Mouse (Mus musculus) embryo, embryonic 11 days (tissue): ENCODE results near the gene Sh3bp4.

Source experiments
- DNase-seq: peaks from one replicate; pipeline ENCODE4 v3.0.0-alpha.2; 2015

Sh3bp4 gene

DNA sequence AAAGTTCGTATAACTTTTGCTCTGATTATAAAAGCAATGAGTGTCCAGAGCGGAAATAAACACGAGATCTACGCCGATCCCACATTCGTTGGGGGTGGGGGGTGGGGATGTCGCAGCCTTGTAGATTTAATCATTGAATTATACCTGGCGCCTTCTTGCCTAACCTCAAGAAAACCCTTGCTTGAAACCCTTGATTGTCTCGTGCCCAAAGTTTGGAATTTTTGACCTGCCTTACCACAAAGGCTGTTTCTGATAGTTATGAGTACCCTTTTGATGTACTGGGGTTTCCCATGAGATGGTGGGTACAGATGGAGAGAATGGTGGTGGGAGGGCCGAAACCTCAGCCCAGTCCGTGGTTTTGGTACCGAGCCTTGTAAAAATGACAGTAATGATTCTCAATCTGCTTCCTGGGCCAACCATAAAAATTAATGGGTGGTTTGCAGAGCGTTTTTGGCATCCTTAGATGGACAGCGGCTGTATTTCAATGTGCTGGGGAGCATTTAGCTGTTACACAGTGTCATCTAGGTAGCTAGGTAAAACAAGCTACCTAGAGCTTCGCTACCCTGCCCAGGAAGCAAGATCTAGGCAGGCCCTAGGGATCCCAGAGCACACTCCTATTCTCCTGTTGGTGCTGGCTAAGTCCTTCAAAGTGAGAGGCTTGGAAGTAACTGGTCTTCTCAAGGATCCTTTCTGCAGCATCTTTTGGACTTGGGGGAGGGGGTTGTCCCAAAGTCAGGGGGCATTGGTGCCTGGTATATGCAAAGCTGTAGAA lies 1.3 kb downstream of the Sh3bp4 start:
- DNase-seq, result no peak

DNA sequence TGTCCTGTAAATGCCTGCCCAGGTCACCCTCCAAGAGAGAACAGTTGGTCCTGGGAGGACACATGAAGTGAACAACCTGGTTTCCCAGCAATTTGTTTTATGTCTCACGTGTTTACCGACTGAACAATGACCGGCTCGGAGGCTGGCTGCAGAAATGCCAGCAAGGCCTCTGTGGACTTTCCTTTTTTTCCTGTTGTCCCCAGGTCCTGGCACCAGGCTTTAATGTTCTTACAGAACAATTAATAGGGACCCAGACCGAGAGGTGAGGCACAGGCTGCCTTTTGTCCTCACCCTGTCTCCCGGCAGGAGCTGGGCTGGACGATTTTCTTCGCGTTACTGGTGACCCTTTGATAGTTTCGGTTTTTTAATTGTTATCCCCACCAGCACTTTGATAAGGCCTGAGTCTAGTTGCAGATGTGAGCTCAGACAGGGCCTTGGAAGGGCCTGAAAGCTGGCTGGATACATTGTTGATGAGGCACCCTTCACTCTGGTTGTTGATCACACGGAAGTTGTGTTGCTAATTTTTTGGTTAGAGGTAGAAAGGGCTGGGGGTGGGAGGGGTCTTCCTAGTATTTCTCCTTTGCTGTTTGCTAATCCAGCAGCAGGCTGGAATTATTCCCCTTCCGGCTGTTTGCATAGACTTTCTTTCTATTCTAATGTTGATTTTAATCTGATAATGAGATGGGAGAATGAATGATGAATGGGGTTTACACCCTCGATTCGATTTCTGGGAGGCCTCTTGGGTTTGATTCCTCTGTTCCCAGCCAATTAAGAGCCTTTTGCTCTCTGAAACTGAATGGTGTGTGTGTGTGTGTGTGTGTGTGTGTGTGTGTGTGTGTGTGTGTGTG lies 2.2 kb downstream of the Sh3bp4 start:
- DNase-seq, result no peak

DNA sequence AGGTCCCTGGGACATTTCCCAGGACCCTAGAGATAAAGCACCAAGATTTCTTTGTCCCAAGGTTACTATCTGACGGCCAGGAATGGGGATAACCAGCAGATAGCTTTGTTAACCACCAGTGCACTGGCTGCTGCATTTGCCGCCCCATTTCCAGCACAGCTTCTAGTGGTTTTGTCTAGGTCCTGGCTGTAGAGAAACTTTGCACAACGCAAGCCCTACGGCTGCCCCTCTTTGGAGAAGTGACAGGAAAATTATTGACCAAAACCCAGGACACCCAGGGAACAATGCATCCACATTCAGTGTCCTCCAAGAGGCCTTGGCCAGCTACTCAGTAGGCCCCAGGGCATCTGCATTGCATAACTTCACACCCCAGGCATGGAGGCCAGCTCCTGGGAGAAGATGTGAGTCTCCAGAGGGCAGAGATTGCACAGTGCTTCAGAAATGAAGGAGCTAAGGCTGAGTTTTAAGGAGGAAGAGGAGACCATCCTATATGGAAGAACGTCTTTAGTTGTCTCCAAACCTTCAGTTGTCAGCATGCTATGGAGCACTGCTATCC lies 3.2 kb downstream of the Sh3bp4 start:
- DNase-seq, result no peak

DNA sequence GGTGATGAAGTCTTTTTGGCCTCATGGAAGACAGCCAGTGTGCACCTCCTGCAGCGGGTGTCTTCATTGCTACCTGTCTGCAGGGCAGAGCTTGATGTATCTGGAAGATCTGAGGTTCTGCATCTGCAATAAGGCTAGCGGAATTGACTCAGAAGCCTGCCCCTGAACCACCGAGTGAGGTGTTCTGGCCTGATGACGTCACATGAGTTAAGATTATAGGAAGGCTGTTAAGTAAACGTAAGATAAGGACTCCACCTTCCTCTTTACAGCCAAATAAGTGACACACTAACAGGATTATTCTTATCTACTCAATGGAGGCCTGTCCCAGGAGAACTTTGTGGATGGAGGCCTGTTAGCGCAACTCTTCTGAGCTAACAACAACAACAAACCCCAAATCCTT lies 4.5 kb downstream of the Sh3bp4 start:
- no peak for DNase-seq

DNA sequence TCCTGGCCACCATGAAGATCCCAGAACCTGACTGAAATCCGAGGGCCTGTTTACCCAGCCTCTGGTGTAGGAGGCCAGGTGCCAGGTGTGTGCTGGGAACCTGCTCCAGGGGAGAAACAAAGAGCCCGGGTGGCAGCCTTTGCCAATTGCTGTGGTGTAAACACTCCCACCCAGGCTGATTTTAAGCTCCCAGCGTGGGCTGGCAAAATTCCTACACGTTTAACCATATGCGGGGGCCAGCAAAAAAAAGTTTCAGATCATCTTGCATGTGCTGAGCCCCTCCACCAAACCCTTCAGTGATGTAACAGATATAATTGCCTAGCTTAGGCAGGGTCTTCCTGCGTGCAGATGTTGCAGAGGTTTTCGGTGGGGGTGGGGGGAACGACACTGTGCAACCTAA lies 4.9 kb downstream of the Sh3bp4 start:
- DNase-seq, result no peak

DNA sequence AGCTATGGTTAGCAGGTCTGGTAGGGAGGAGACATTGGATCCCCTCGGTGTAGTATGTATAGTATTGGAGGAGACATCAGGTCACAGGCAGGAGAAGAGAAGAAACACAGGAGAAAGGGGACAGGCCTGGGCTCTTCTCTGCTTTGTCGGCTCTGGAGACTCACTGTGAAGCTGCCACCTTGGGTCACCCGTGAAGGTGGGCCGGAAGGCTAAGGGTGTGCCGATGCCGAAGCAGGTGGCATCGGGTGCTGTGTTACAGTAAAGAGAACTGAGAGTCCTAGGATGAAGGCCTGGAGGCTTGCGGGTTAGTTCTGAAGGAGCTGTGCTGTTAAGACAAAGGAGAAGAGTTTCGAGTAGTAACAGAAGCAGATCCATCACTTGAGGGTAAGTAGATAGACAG lies 6.6 kb downstream of the Sh3bp4 start:
- DNase-seq, result no peak

DNA sequence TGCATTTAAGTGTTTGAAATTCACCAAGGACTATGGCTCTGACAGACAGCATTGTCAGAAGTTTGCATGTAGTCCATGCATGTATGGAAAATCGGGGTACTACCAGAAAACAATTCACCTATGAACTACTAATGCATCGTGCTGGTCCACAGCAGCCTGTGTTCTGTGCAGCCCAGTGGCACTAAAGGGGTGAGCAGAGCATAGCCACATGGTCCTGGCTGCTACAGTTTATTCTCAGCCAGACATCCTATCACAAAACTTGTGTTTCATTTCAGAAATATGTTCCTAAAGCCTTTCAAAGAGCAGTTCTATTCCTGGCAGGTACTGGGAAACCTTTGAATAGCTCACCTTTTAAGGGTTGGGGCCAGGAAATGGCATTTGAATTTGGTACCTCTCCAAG lies 8.0 kb downstream of the Sh3bp4 start:
- no peak for DNase-seq

DNA sequence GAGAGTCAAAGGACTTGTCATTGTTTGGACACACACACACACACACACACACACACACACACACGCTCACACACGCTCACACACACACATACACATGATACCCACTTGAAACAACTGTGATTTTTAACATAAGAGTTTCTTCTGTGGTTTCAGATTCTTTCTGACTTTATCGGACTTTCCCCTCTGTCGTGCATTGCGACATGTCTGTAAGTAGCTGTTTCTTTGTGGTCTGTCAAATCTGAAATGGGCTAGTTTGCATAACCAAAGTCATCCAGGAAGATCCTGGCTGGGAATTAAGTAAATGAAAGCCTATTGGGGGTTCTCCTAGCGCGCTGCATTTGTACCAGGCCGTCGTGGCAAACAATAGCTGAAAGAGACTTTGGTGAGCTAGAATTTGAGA lies 8.5 kb downstream of the Sh3bp4 start:
- DNase-seq, result no peak

DNA sequence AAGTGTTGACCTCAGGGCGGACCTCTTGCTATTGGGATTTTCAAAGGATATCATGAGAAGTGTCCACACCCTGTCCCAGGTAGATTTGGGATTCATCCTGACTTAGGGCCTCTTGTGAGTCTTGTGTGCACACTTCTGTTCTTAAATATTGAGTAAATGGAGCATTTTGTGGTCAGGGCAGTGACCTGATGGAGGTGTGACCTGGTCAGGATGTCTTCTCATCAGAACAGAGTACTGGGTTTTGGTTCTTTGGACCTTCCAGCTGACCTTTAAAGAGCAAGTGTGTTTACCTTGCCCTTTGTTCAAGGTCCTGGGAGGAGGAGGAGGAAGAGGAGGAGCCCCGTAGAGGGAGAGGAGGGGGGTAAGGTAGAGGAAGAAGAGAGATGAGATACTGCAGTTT lies 9.0 kb downstream of the Sh3bp4 start:
- no peak for DNase-seq

DNA sequence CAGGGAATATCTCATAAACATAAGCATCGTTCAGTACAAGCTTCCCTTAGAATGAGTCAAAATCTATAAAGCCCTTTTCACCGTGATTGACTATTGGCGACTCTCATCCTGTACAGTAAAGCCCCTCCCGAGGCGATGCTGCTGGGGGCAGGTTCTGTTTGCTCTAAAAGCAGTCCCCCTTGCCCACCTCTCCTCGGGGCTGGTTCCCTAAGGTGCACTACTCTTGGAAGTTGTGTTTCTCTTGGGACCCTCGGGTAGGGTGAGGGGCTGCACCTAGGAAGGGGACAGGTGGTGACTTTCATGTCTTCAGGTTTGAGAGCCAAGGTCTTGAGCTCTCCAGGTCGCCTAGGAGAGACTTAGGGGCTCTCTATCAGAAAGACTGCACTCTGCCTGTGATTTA lies 10.2 kb downstream of the Sh3bp4 start:
- no peak for DNase-seq

DNA sequence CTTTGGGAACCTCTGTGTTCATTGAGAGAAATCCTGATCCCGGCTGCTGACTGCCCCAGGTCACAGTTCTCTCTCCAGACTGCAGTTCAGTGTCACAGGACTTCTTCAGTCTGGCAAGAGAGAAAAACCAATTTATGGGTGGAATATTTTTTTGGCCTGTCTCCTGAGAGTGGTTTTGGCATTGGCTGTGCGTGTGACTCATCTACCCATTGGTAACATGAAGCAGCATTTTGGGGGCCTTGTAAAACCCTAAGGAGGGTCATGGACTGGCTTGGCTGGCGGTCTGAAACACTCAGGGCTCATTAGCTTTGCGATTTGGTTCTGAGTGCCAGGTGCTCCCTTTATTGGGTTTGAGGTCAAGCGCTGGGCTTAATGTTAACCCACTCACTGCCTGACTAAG lies 10.6 kb downstream of the Sh3bp4 start:
- DNase-seq, result no peak

DNA sequence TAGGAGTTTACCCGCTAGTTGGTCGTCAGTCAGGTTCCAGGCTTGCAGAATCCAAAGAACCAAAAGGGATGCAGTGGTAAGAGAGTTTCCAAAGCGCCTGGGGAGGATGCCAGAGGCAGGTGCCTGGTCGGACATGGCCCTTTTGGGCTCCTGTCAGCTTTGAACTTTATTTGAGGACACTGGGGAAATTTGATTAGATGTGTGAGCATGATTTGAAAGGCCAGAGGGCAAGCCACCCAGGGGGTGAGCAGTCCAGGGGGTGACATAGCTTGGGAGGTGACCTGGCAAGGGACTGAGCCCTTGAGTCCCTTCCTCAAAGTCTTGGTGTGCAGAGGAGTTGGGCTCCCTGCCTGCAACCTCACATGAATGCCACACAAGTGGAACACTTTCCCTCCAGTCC lies 11.2 kb downstream of the Sh3bp4 start:
- no peak for DNase-seq

DNA sequence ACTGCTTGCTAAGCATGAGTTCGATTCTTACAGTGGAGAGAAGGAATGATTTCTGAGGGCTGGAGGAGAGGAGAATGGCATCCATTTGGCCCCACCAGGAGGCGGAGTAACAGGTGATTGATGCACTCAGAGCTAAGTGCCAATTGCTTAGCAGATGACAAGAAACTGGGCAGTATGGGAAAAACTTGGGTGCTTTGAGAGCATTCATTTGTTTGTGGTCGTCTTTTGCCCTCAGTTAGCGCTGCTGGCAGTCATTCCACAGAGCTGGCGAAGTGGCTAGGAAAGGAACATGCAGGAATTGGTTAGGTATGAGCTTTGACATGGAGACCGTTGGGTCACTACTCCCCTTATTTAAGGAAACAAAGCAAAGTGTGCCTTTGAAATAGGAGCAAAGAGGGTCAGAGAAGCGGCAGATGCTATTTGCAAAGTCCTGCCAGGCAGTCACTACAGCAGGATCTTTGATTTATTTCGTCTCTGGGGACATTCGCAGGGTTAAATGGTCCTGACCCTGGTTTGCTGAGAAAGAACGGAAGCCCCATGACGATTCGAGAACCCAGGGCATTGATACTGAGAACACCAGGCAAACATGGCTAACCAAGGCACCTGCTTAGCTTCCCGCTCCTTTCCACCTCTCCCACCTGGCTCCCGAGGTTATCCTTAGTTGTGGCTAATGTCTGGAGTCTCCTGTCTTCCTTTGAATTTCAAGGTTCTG lies 12.1 kb downstream of the Sh3bp4 start:
- DNase-seq, result peak; percentile 59

DNA sequence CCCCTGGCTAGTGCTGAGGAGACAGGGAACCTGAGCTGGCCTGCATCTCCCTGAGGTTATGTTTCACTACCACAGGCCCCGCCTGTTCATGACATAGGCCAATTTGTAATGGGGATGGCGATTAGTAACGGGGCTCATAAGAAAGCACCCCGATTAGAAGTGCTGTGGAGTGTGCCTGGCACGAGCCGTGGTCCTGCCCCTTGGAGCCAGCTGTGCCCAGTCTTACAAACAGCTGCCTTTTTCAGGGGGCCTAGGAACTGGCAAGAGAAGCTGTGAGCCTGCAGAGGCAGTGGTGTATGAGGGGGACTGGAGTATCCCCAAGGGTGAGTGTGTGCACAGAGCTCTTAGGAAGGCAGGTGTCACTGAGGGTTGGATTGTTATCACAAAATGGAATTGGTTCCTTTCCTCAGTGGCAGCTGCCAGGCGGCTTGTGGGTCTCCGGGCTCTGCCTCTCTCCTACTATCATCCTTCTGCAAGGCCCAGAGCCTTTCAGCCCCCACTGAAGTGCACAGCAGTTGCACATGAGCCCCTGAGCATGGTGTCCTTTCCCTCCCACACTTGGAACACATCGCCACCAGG lies 16.4 kb downstream of the Sh3bp4 start:
- no peak for DNase-seq

DNA sequence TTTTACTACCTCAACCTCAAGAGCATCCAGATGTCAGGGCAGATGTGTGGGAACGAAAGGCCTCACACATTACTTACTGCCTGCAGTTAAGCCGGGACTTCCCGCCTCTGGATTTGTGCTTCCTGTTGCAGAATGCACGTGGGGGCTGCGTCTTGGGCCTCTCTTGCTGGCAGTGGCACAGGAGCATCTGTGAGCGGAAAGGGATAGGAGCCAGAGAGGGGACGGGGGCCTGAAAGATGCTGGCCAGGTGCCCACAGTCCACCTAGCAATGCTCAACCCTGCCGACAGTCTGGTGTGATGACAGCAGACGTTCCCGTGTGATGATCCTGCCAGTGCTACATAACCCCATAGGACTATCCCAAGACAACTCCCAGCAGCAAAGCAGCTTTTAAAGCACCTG lies 17.9 kb downstream of the Sh3bp4 start:
- no peak for DNase-seq

DNA sequence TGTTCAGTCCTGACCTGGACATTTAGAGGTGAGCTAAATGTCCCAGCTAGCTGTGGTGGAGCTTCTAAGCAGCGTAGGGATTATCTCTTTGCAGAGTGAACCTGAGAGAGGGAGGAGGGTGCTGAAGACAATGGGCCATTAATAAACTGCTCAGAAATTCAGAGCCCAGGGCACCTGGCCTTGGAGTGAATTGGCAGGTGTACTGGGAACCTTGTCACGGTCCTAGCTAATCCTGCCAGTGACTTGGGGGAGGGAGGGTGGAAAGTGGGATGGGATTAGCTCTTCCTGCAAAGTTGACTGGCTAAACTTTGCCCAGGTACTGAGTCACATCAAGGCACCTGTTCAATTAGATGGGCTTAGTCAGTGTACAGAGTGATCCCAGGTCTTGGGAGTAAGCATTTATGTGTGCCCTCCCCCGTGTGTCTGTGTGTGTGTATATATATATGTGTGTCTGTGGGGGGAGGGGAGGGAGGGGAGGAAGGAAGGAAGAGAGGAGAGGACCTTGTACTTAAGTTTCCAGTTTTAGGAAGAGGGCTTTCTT lies 18.6 kb downstream of the Sh3bp4 start:
- DNase-seq, result no peak

DNA sequence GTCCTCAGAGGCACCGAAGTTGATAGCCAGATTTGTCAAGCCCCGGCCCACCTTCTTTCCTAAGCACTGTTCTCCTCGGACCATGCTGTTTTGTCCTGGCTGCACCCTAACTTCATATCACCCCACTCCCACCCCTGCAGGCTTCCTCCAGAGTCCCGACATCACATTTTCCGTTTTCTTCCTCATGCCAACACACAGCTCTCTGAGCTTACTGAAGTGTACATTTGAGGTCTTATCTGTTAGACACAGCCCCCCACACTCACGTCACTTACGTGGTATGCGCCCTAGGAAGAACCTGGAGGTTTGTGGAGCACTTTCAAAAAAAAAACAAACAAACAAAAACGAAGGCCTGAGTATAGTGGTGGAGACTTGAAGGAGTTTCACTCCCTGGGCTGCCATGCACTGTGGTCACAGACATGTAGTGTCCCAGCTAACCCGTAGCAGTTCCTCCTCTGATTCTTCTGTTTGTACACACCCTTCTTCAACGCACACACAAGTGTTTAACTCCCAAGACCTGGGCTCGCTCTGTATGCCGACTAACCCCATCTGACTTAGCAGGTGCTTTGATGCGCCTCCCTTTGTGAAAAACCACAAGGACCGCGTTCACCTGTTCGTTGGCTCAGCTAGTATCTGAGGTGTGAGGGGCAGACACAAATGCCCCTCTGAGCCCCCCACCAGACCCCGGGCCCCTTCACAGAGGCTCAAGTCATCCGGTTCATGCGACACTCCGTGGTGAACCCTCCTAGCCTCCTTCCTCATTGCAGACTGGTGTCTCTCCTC lies 19.8 kb downstream of the Sh3bp4 start:
- DNase-seq, result no peak

DNA sequence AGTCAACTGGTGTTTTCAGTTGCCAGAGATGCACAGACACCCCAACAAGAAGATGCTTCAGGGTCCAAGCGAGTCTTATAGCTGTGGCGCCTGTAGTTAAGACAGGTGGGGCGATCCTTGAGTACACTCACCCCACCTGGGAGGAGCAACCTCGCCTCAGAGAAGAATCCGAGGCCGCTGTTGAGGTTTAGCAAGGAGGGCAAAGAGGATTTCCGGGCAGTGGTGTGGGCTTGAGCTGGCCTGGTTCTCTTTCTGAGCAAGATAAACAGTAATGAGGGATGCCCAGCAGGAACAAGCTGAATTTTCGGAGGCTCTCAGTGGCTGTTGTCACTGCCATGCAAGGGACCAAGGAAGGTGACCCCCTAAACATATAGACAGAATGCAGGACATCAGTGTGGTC lies 20.5 kb downstream of the Sh3bp4 start:
- DNase-seq, result no peak

DNA sequence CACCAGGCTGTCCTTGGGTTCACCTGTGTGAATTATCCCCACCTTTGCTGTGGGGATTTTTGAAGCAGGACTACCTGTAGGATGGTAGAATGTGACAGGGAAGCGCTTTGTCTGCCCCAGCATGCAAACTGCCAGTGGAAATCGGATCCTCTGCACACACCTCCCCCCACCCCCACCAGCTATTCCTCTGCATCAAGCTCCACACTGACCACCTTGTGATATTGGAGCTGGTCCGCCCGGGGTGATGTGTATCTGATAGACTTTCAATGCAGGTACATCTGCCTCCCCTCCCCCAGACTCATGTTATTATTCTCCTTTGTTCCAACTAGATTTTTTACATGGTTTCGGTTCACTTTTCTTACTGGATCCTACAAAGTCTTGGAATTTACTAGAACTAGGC lies 21.8 kb downstream of the Sh3bp4 start:
- peak; percentile 58 for DNase-seq

DNA sequence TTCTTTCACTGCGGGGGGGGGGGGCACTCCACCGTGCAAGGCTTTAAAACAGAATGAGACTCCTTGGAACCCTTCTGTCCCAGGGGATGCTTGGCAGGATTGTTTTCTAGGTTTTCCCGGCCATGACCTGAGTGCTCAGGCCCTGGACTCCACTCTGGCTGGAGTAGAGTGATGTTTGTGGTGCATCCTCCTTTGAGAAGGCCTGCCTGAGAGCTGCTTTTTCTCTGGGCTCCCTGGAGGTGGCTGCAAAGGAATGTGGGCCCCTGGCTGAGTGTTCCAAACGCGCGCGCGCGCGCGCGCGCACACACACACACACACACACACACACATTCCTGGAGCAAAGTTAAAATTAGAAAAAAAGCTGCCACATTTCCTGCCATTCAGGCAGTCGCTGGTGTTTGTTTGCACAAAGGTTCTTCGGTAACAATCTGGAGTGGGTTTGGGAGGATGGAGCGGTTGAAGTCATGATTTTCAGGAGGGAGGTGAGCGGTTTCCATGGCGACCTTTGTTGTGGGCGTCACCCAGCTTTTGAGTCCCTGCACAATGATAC lies 22.3 kb downstream of the Sh3bp4 start:
- DNase-seq, result peak; percentile 81

DNA sequence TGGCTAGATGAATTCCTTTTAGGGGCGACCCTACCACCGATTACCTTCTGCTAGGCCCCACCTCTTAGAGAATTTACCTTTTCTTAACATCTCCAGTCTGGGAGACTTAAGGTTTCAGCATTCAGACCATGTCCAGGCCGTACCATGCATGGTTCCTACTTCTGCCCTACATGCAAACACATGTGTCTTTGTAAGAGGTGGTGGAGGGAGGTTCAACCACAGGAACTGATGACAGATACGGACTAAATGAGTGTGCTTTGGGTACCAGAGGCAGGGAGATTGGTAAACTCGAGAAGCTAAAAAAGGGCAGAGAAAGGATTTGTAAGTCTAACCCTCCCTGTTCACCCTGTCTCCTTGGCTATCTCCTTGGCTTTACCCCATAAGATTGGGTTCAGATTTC lies 23.5 kb downstream of the Sh3bp4 start:
- DNase-seq, result no peak

DNA sequence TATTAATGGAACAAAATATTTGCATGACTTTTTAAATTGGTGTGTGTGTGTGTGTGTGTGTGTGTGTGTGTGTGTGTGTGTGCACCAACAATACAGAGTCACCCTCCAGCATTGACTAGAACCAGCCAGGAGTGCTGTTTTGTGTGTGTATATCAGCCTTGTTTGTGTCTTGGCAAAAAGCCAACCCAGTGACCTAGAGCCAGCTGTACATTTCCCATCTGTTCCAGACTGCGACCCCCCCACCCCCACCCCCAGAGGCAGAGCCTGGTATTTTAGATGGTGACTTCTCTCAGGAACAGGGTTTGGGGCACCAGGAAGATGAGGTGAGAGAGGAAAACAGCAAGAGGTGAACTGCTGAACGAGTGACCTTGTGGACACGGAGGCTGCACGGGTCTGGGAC lies 24.2 kb downstream of the Sh3bp4 start:
- DNase-seq, result no peak
